13 mouse cellular contexts compared by ENCODE assay signal in the genomic region with DNA sequence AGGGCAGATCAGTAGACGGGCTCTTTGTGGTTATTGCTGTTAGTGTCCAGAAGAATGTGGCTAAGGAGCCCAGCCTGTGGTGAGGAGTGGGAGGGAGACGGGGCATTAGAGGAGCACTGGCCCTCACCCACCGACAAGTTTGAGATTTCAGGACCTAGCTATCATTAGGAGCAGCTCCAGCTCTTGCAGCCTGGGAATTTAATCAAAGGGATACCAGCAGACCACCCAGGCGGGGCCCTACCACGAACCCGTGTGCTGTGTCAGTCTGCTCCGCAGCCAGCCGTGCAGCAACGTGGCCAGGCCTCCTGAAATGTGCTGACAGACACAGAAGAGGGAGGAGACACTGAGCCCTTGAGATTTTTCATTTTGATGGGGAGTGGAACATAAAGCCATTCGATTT.
DNase-seq lines count a peak whose midpoint lies in the region; ATAC-seq and TF ChIP-seq lines count a peak whose summit lies in the region.
"Had no signal": no experiment of that assay in that cellular context is flagged by ENCODE, and none has a peak within 500 bp of the region (broad histone marks: within the 10 kb centered on the region; RNA-seq: fewer than 3 reads in every experiment).

No protein-coding gene starts in this region.

- peak overlapping the region; percentile 22; the same call in 1 of the 2 replicates for H3K27ac ChIP-seq in intestine, embryonic 15.5 days
- no peak overlapping the region for H3K27ac ChIP-seq in intestine, embryonic 16.5 days (ENCODE audit: low read length)
- H3K27ac ChIP-seq in stomach, embryonic 14.5 days (ENCODE audit: low read length): peak overlapping the region; percentile 52; the same call in 1 of the 2 replicates
- no peak overlapping the region for H3K27ac ChIP-seq in stomach, postnatal 0 days (replicated peaks)
- no peak overlapping the region for H3K27ac ChIP-seq in limb, embryonic 11.5 days (replicated peaks; ENCODE audit: low read depth, low read length)

- no peaks in the 10 kb centered on the region for H3K9me3 ChIP-seq in intestine, embryonic 15.5 days
- no peaks in the 10 kb centered on the region for H3K9me3 ChIP-seq in intestine, embryonic 16.5 days (ENCODE audit: control insufficient read depth, low read length)
- H3K9me3 ChIP-seq in stomach, embryonic 14.5 days (ENCODE audit: control insufficient read depth, low read depth, low read length): no peaks in the 10 kb centered on the region
- no peaks in the 10 kb centered on the region for H3K9me3 ChIP-seq in stomach, postnatal 0 days (ENCODE audit: control insufficient read depth, low read length)
- no peaks in the 10 kb centered on the region for H3K9me3 ChIP-seq in limb, embryonic 11.5 days (ENCODE audit: control insufficient read depth, low read length)

- WGBS in intestine, embryonic 15.5 days: 33% methylated on average over 10 of the region's 10 CpGs
- 40% methylated on average over 10 of the region's 10 CpGs for WGBS in intestine, embryonic 16.5 days
- 23% methylated on average over 10 of the region's 10 CpGs for WGBS in stomach, embryonic 14.5 days
- WGBS in stomach, postnatal 0 days: 34% methylated on average over 10 of the region's 10 CpGs
- WGBS in limb, embryonic 11.5 days: 27% methylated on average over 10 of the region's 10 CpGs

- no peak overlapping the region for H3K4me2 ChIP-seq in intestine, embryonic 15.5 days (replicated peaks)
- H3K4me2 ChIP-seq in intestine, embryonic 16.5 days (ENCODE audit: low read depth, low read length): no peak overlapping the region
- no peak overlapping the region for H3K4me2 ChIP-seq in stomach, embryonic 14.5 days (replicated peaks; ENCODE audit: low read depth, low read length)
- no peak overlapping the region for H3K4me2 ChIP-seq in stomach, postnatal 0 days (replicated peaks; ENCODE audit: low read depth)
- no peak overlapping the region for H3K4me2 ChIP-seq in limb, embryonic 11.5 days (ENCODE audit: low read depth, severe bottlenecking)

- no peak for TF ChIP-seq EP300 in stomach, postnatal 0 days (optimal IDR thresholded peaks at IDR 0.05)

- H3K27me3 ChIP-seq in intestine, embryonic 15.5 days (replicated peaks): no peaks in the 10 kb centered on the region
- H3K27me3 ChIP-seq in intestine, embryonic 16.5 days (replicated peaks; ENCODE audit: control insufficient read depth, insufficient read depth, low read length): no peaks in the 10 kb centered on the region
- H3K27me3 ChIP-seq in stomach, embryonic 14.5 days (ENCODE audit: control insufficient read depth, insufficient read depth, low read length): no peaks in the 10 kb centered on the region
- no peaks in the 10 kb centered on the region for H3K27me3 ChIP-seq in stomach, postnatal 0 days (ENCODE audit: control insufficient read depth, insufficient read depth, low read length)
- no peaks in the 10 kb centered on the region for H3K27me3 ChIP-seq in limb, embryonic 11.5 days (ENCODE audit: control insufficient read depth, insufficient read depth, low read length)
- H3K27me3 ChIP-seq: Patski had no signal

- TF ChIP-seq CTCF in stomach, postnatal 0 days (IDR thresholded peaks at IDR 0.05; ENCODE audit: low read depth): no peak

- no peaks in the 10 kb centered on the region for H3K4me1 ChIP-seq in intestine, embryonic 15.5 days (replicated peaks)
- peaks cover 2% of the 10 kb centered on the region; the same call in 1 of the 2 replicates for H3K4me1 ChIP-seq in intestine, embryonic 16.5 days (ENCODE audit: control insufficient read depth, insufficient read depth, low read length)
- H3K4me1 ChIP-seq in stomach, embryonic 14.5 days (ENCODE audit: control insufficient read depth, insufficient read depth, low read length): peaks cover 10% of the 10 kb centered on the region
- no peaks in the 10 kb centered on the region for H3K4me1 ChIP-seq in stomach, postnatal 0 days (replicated peaks; ENCODE audit: control insufficient read depth, insufficient read depth)
- H3K4me1 ChIP-seq in limb, embryonic 11.5 days (ENCODE audit: control insufficient read depth, insufficient read depth, low read length): 0 out of 2 replicates have a peak, but pooled peaks cover 4% of the 10 kb centered on the region

- H3K4me3 ChIP-seq in intestine, embryonic 15.5 days (replicated peaks): no peak overlapping the region
- no peak overlapping the region for H3K4me3 ChIP-seq in intestine, embryonic 16.5 days (ENCODE audit: low read length)
- H3K4me3 ChIP-seq in stomach, embryonic 14.5 days (ENCODE audit: low read depth, low read length): no peak overlapping the region
- no peak overlapping the region for H3K4me3 ChIP-seq in stomach, postnatal 0 days (ENCODE audit: low read depth, low read length)
- no peak overlapping the region for H3K4me3 ChIP-seq in limb, embryonic 11.5 days (ENCODE audit: low read depth, low read length)
- H3K4me3 ChIP-seq: myocyte had no signal

- H3K36me3 ChIP-seq in intestine, embryonic 15.5 days: no peaks in the 10 kb centered on the region
- no peaks in the 10 kb centered on the region for H3K36me3 ChIP-seq in intestine, embryonic 16.5 days (ENCODE audit: control insufficient read depth, insufficient read depth, low read length)
- H3K36me3 ChIP-seq in stomach, embryonic 14.5 days (ENCODE audit: control insufficient read depth, insufficient read depth, low read length): no peaks in the 10 kb centered on the region
- H3K36me3 ChIP-seq in stomach, postnatal 0 days (ENCODE audit: control insufficient read depth, insufficient read depth, low read length): no peaks in the 10 kb centered on the region
- no peaks in the 10 kb centered on the region; the same call in 1 of the 2 replicates for H3K36me3 ChIP-seq in limb, embryonic 11.5 days (ENCODE audit: control insufficient read depth, insufficient read depth, low read length)

- no peak overlapping the region for H3K9ac ChIP-seq in intestine, embryonic 15.5 days
- no peak overlapping the region for H3K9ac ChIP-seq in intestine, embryonic 16.5 days (ENCODE audit: low read depth, low read length)
- no peak overlapping the region for H3K9ac ChIP-seq in stomach, embryonic 14.5 days (replicated peaks; ENCODE audit: low read depth, low read length)
- H3K9ac ChIP-seq in stomach, postnatal 0 days (ENCODE audit: low read length): no peak overlapping the region
- no peak overlapping the region for H3K9ac ChIP-seq in limb, embryonic 11.5 days (ENCODE audit: low read length)

- DNase-seq in stomach, postnatal 0 days (ENCODE audit: low spot score): no peak
- peak; percentile 36 for DNase-seq in limb, embryonic 11.5 days (ENCODE audit: low spot score)
- peak; percentile 32 for DNase-seq in yolk sac, embryonic 10.5 days (ENCODE audit: low spot score)
- no peak for DNase-seq in adipocyte (ENCODE audit: low spot score)
- DNase-seq: adrenal gland, postnatal 10 days; gastrocnemius, postnatal 14 days had no signal

- peak; percentile 59 for ATAC-seq in intestine, embryonic 15.5 days
- ATAC-seq in intestine, embryonic 16.5 days: no peak
- peak; percentile 53 for ATAC-seq in stomach, embryonic 14.5 days (ENCODE audit: insufficient number of reproducible peaks, insufficient read depth, low FRiP score, low read depth)
- ATAC-seq in stomach, postnatal 0 days (ENCODE audit: low FRiP score, low TSS enrichment): no peak
- no peak; the same call in 1 of the 2 replicates for ATAC-seq in limb, embryonic 11.5 days (ENCODE audit: insufficient number of reproducible peaks, low FRiP score, low TSS enrichment, low read depth)
- no peak for ATAC-seq in monocyte, adult 5-6 weeks (replicated peaks; ENCODE audit: insufficient number of reproducible peaks, low FRiP score, low TSS enrichment, poor library complexity, severe bottlenecking)
- ATAC-seq: forebrain, embryonic 16.5 days; Patski had no signal

Comparison
In these comparisons a context has a peak if more than half of its experiments do, and no peak if none do; other contexts are left out.
1. ATAC-seq: peak in intestine, embryonic 15.5 days (single experiment) and stomach, embryonic 14.5 days (single experiment); none in intestine, embryonic 16.5 days (single experiment), stomach, postnatal 0 days (single experiment), limb, embryonic 11.5 days (single experiment) and monocyte, adult 5-6 weeks (single experiment).
2. H3K27ac ChIP-seq: peak in intestine, embryonic 15.5 days (single experiment) and stomach, embryonic 14.5 days (single experiment); none in intestine, embryonic 16.5 days (single experiment), stomach, postnatal 0 days (single experiment) and limb, embryonic 11.5 days (single experiment).
3. DNase-seq: peak in limb, embryonic 11.5 days (single experiment) and yolk sac, embryonic 10.5 days (single experiment); none in stomach, postnatal 0 days (single experiment) and adipocyte (single experiment).